Mouse (Mus musculus) G1E (cell line): ENCODE data around the gene Vmn1r184.
"Not testable (repeated sequence)": the region's sequence is repeated elsewhere in the genome, so short reads cannot be mapped to it uniquely, and the experiment has no call there.

Source experiments
- CTCF ChIP-seq: IDR thresholded peaks from 2 replicates; pipeline ENCODE4 v1.5.1; 2012; ENCODE audit warnings: low read depth, low read length, inconsistent platforms, mixed read lengths
- GATA1 ChIP-seq: IDR thresholded peaks from 2 replicates; pipeline ENCODE4 v1.6.1; 2012; ENCODE audit warnings: borderline replicate concordance, low read length, inconsistent platforms, mixed read lengths
- POLR2AphosphoS5 ChIP-seq: IDR thresholded peaks from 2 replicates; pipeline ENCODE4 v1.6.1; 2012; ENCODE audit warnings: low read depth, low read length, inconsistent platforms; ENCODE audit not compliant: insufficient replicate concordance

- TF ChIP-seq CTCF, POLR2AphosphoS5, GATA1: not testable (repeated sequence)
Measured at GRCm38 (mm10) chr7:26315194-26315593, 55.1 kb downstream of the Vmn1r184 start.
